8 mouse cellular contexts compared by ENCODE assay signal in genomic region chr8:71395629-71396028, GRCm38 (mm10). TPM values are rescaled to one million over a fixed set of nuclear protein-coding genes. Genes with fewer than 3 reads are reported as not detected.
DNase-seq lines count a peak whose midpoint lies in the region; ATAC-seq and TF ChIP-seq lines count a peak whose summit lies in the region.

Ushbp1 (minus strand) TSS chr8:71395802.

- H3K27me3 ChIP-seq in heart, embryonic 11.5 days (ENCODE audit: control insufficient read depth, insufficient read depth, low read length): no peaks in the 10 kb centered on the region
- H3K27me3 ChIP-seq in kidney, embryonic 14.5 days (ENCODE audit: control insufficient read depth, insufficient read depth, low read length): no peaks in the 10 kb centered on the region

- no peak within 1 kb of the TSS for H3K27ac ChIP-seq in bone marrow, adult 2 months (ENCODE audit: control insufficient read depth, insufficient read depth, low read depth, low read length, poor library complexity)
- peak within 1 kb of the TSS; percentile 73 for H3K27ac ChIP-seq in heart, embryonic 11.5 days (ENCODE audit: low read depth, low read length)
- H3K27ac ChIP-seq in kidney, embryonic 14.5 days (ENCODE audit: low read depth, low read length): peak within 1 kb of the TSS; percentile 55

- no peaks in the 10 kb centered on the region for H3K9me3 ChIP-seq in heart, embryonic 11.5 days (replicated peaks; ENCODE audit: control insufficient read depth, low read length)
- no peaks in the 10 kb centered on the region for H3K9me3 ChIP-seq in kidney, embryonic 14.5 days (ENCODE audit: control insufficient read depth, low read length)

- peak within 1 kb of the TSS; percentile 93 for H3K4me2 ChIP-seq in heart, embryonic 11.5 days
- peak within 1 kb of the TSS; percentile 43 for H3K4me2 ChIP-seq in kidney, embryonic 14.5 days (replicated peaks; ENCODE audit: low read depth, low read length)

- no peaks in the 10 kb centered on the region; the same call in 1 of the 2 replicates for H3K36me3 ChIP-seq in heart, embryonic 11.5 days (ENCODE audit: control insufficient read depth, insufficient read depth, low read length)
- H3K36me3 ChIP-seq in kidney, embryonic 14.5 days (ENCODE audit: control insufficient read depth, insufficient read depth, low read length): peaks cover 21% of the 10 kb centered on the region

- peak within 1 kb of the TSS; percentile 86 for H3K9ac ChIP-seq in heart, embryonic 11.5 days (ENCODE audit: low read depth, low read length)
- H3K9ac ChIP-seq in kidney, embryonic 14.5 days (ENCODE audit: low read depth, low read length): peak within 1 kb of the TSS; percentile 78; the same call in 1 of the 2 replicates

- 80% methylated on average over 9 of the region's 9 CpGs for WGBS in bone marrow, adult 2 months
- 61% methylated on average over 9 of the region's 9 CpGs for WGBS in heart, embryonic 11.5 days (ENCODE audit: insufficient replicate concordance)
- WGBS in kidney, embryonic 14.5 days: 75% methylated on average over 9 of the region's 9 CpGs

- TF ChIP-seq CTCF in bone marrow, adult 2 months (IDR thresholded peaks at IDR 0.05; ENCODE audit: control insufficient read depth, insufficient read depth, low read length): no peak

- ATAC-seq in heart, embryonic 11.5 days (replicated peaks; ENCODE audit: insufficient number of reproducible peaks, low FRiP score, low TSS enrichment): no peak
- no peak for ATAC-seq in kidney, embryonic 14.5 days (ENCODE audit: low FRiP score, low TSS enrichment)

- peak; percentile 33 for DNase-seq in cerebellum, adult 8-10 months
- no peak for DNase-seq in cerebellum, postnatal 36 days
- peak; percentile 70 for DNase-seq in lung, postnatal 10 days
- DNase-seq in thymus, postnatal 0 days (ENCODE audit: low spot score): no peak
- DNase-seq in layer of hippocampus, adult 9-10 months (ENCODE audit: low spot score): no peak

- TF ChIP-seq POLR2A in bone marrow, adult 2 months (IDR thresholded peaks at IDR 0.05; ENCODE audit: borderline replicate concordance, control insufficient read depth, low read depth, low read length): no peak

- H3K4me3 ChIP-seq in bone marrow, adult 2 months (replicated peaks; ENCODE audit: control insufficient read depth, low read depth, low read length): peak within 1 kb of the TSS; percentile 84
- H3K4me3 ChIP-seq in heart, embryonic 11.5 days (ENCODE audit: low read depth, low read length): peak within 1 kb of the TSS; percentile 86
- H3K4me3 ChIP-seq in kidney, embryonic 14.5 days (ENCODE audit: low read length): peak within 1 kb of the TSS; percentile 77

- peaks cover 3% of the 10 kb centered on the region; the same call in 1 of the 2 replicates for H3K4me1 ChIP-seq in bone marrow, adult 2 months (ENCODE audit: control insufficient read depth, insufficient read depth, low read length)
- H3K4me1 ChIP-seq in heart, embryonic 11.5 days (ENCODE audit: control insufficient read depth, insufficient read depth, low read length): peaks cover 15% of the 10 kb centered on the region
- H3K4me1 ChIP-seq in kidney, embryonic 14.5 days (ENCODE audit: control insufficient read depth, insufficient read depth, low read length): peaks cover 6% of the 10 kb centered on the region; the same call in 1 of the 2 replicates

RNA-seq across cellular contexts. Expression of gene Ushbp1, which starts in this region (rescaled TPM):
- polyA plus RNA-seq in bone marrow, adult 2 months (2011; ENCODE audit: insufficient read depth, insufficient read length, low replicate concordance, missing spikeins): 7.2 and 15.9 TPM in 2 replicates
- polyA plus RNA-seq in heart, embryonic 11.5 days (2014; fragmentation: Nextera tagmentation; extraction: Ambion mirVana): 3.0 and 4.3 TPM in 2 replicates
- 10.4 and 12.3 TPM in 2 replicates for polyA plus RNA-seq in kidney, embryonic 14.5 days (2014; fragmentation: Nextera tagmentation; extraction: Ambion mirVana)
- polyA plus RNA-seq in thymus, postnatal 0 days (2015; fragmentation: Nextera tagmentation; extraction: Ambion mirVana): 4.7 and 5.1 TPM in 2 replicates

Comparison
In these comparisons a context has a peak if more than half of its experiments do, and no peak if none do; other contexts are left out.
1. DNase-seq: peak in cerebellum, adult 8-10 months (single experiment) and lung, postnatal 10 days (single experiment); none in cerebellum, postnatal 36 days (0 of 2), thymus, postnatal 0 days (single experiment) and layer of hippocampus, adult 9-10 months (single experiment).
2. Peak in every context shown above with its lines, with median percentiles within 50 percentile points of each other: H3K4me3 ChIP-seq.